Mouse (Mus musculus) G1E (cell line): Measurements from ENCODE around the gene Htr6.

Source experiments
- CTCF ChIP-seq: IDR thresholded peaks from 2 replicates; pipeline ENCODE4 v1.5.1; 2012; ENCODE audit warnings: low read depth, low read length, inconsistent platforms, mixed read lengths
- GATA1 ChIP-seq: IDR thresholded peaks from 2 replicates; pipeline ENCODE4 v1.6.1; 2012; ENCODE audit warnings: borderline replicate concordance, low read length, inconsistent platforms, mixed read lengths
- POLR2AphosphoS5 ChIP-seq: IDR thresholded peaks from 2 replicates; pipeline ENCODE4 v1.6.1; 2012; ENCODE audit warnings: low read depth, low read length, inconsistent platforms; ENCODE audit not compliant: insufficient replicate concordance

- TF ChIP-seq CTCF (no peak), GATA1 (no peak), POLR2AphosphoS5 (no peak)
These were observed 40.4 kb downstream of the Htr6 start for GRCm38 (mm10) chr4:139034942-139035341.
